Mouse (Mus musculus) MEL (cell line): ENCODE measurements at regions not wholly inside any gene's neighbourhood (a gene's known extent, or its start where the extent isn't known, plus 50 kb on each side); places are given as distances from the start of the nearest gene placed in this dataset.
"Not testable (repeated sequence)": the region's sequence is repeated elsewhere in the genome, so short reads cannot be mapped to it uniquely, and the experiment has no call there.

ENCODE experiments used
- DNase-seq: peaks from one replicate; pipeline ENCODE4 v3.0.0; 2011; ENCODE audit warnings: low read depth, low spot score
- H3K27ac ChIP-seq: 2 replicates; pipeline ENCODE4 v1.5.1; 2012; ENCODE audit warnings: low read depth, mild to moderate bottlenecking, control low read depth, low read length, moderate library complexity; ENCODE audit not compliant: control insufficient read depth
- H3K27me3 ChIP-seq, 2 experiments: fragments of 150-350 bp in 1 of 2; sonication (generic) in 1 of 2; 2 replicates each; pipeline ENCODE4 v1.6.1; 2012; ENCODE audit warnings: low read length in 2 of 2, mild to moderate bottlenecking in 2 of 2, improper control_type of control experiment in 1 of 2, moderate library complexity in 1 of 2; ENCODE audit not compliant: insufficient read depth in 2 of 2, control insufficient read depth in 1 of 2
- H3K36me3 ChIP-seq, 2 experiments: 2 replicates each; pipeline ENCODE4 v1.6.1; 2012 to 2014; ENCODE audit warnings: low read length in 2 of 2, improper control_type of control experiment in 1 of 2, inconsistent platforms in 1 of 2, mild to moderate bottlenecking in 1 of 2; ENCODE audit not compliant: insufficient read depth in 2 of 2, control insufficient read depth in 1 of 2
- H3K4me1 ChIP-seq, 2 experiments: fragments of 150-350 bp in 1 of 2; sonication (generic) in 1 of 2; 2 replicates each; pipeline ENCODE4 v1.6.1; 2012; ENCODE audit warnings: low read length in 2 of 2, improper control_type of control experiment in 1 of 2, mild to moderate bottlenecking in 1 of 2; ENCODE audit not compliant: insufficient read depth in 2 of 2, control insufficient read depth in 1 of 2
- H3K4me3 ChIP-seq, 2 experiments: fragments of 150-350 bp in 1 of 2; sonication (generic) in 1 of 2; 2 replicates each; pipeline ENCODE4 v1.5.1; 2012; ENCODE audit warnings: low read depth in 2 of 2, low read length in 2 of 2, mild to moderate bottlenecking in 2 of 2, moderate library complexity in 2 of 2, control low read depth in 1 of 2, improper control_type of control experiment in 1 of 2; ENCODE audit not compliant: control insufficient read depth in 1 of 2, insufficient read depth in 1 of 2
- H3K79me2 ChIP-seq: 2 replicates; pipeline ENCODE4 v1.6.1; 2012; ENCODE audit warnings: mild to moderate bottlenecking, low read length, moderate library complexity; ENCODE audit not compliant: control insufficient read depth, poor library complexity, insufficient read depth
- H3K9ac ChIP-seq: 2 replicates; pipeline ENCODE4 v1.6.1; 2012; ENCODE audit warnings: low read depth, mild to moderate bottlenecking, control low read depth, low read length, moderate library complexity; ENCODE audit not compliant: control insufficient read depth, poor library complexity, severe bottlenecking
- H3K9me3 ChIP-seq: fragments of 150-350 bp; sonication (generic); replicated peaks from 2 replicates; pipeline ENCODE4 v1.6.1; 2012; ENCODE audit warnings: mild to moderate bottlenecking, low read length, improper control_type of control experiment, moderate library complexity; ENCODE audit not compliant: insufficient read depth
- CHD2 ChIP-seq: IDR thresholded peaks from 2 replicates; pipeline ENCODE4 v1.6.1; 2011; ENCODE audit warnings: low read length, improper control_type of control experiment
- CTCF ChIP-seq, 3 experiments: IDR thresholded peaks in 2 of 3; conservative IDR thresholded peaks in 1 of 3; 2 replicates each; pipeline ENCODE4 v1.5.1; 2011 to 2012; ENCODE audit warnings: low read length in 3 of 3, low read depth in 2 of 3, mild to moderate bottlenecking in 2 of 3, improper control_type of control experiment in 1 of 3, inconsistent platforms in 1 of 3, mixed read lengths in 1 of 3, moderate library complexity in 1 of 3; ENCODE audit not compliant: control insufficient read depth in 1 of 3, insufficient read depth in 1 of 3, poor library complexity in 1 of 3, severe bottlenecking in 1 of 3
- ETS1 ChIP-seq: IDR thresholded peaks from 2 replicates; pipeline ENCODE4 v1.6.1; 2012; ENCODE audit warnings: low read depth, mild to moderate bottlenecking, inconsistent platforms, low read length, improper control_type of control experiment, moderate library complexity
- GABPA ChIP-seq: IDR thresholded peaks from 2 replicates; pipeline ENCODE4 v1.6.1; 2012; ENCODE audit warnings: low read depth, mild to moderate bottlenecking, inconsistent platforms, low read length, improper control_type of control experiment, moderate library complexity
- GATA1 ChIP-seq: IDR thresholded peaks from 2 replicates; pipeline ENCODE4 v1.6.1; 2011; ENCODE audit warnings: low read depth, low read length, improper control_type of control experiment
- HCFC1 ChIP-seq: IDR thresholded peaks from 2 replicates; pipeline ENCODE4 v1.6.1; 2012; ENCODE audit warnings: low read depth, mild to moderate bottlenecking, inconsistent platforms, low read length, improper control_type of control experiment, moderate library complexity
- MAX ChIP-seq: IDR thresholded peaks from 2 replicates; pipeline ENCODE4 v1.6.1; 2011; ENCODE audit warnings: low read length, improper control_type of control experiment
- MEF2A ChIP-seq: IDR thresholded peaks from 2 replicates; pipeline ENCODE4 v1.6.1; 2014; ENCODE audit warnings: low read depth, mild to moderate bottlenecking, inconsistent platforms, low read length, improper control_type of control experiment; ENCODE audit not compliant: poor library complexity, insufficient replicate concordance, severe bottlenecking; ENCODE audit errors: extremely low read depth
- MYB ChIP-seq: IDR thresholded peaks from 2 replicates; pipeline ENCODE4 v1.6.1; 2011; ENCODE audit warnings: mild to moderate bottlenecking, low read depth, low read length, improper control_type of control experiment
- MYC ChIP-seq: IDR thresholded peaks from 2 replicates; pipeline ENCODE4 v1.6.1; 2011; ENCODE audit warnings: low read depth, mild to moderate bottlenecking, low read length, improper control_type of control experiment, moderate library complexity
- NRF1 ChIP-seq: IDR thresholded peaks from 2 replicates; pipeline ENCODE4 v1.6.1; 2014; ENCODE audit warnings: low read depth, mild to moderate bottlenecking, inconsistent platforms, low read length, improper control_type of control experiment, moderate library complexity; ENCODE audit not compliant: poor library complexity, insufficient read depth, severe bottlenecking
- POLR2AphosphoS2 ChIP-seq: IDR thresholded peaks from 2 replicates; pipeline ENCODE4 v1.6.1; 2011; ENCODE audit warnings: low read length, improper control_type of control experiment
- RAD21 ChIP-seq: IDR thresholded peaks from 2 replicates; pipeline ENCODE4 v1.6.1; 2011; ENCODE audit warnings: mild to moderate bottlenecking, low read depth, low read length, improper control_type of control experiment
- RCOR1 ChIP-seq: IDR thresholded peaks from 2 replicates; pipeline ENCODE4 v1.6.1; 2012; ENCODE audit warnings: low read depth, mild to moderate bottlenecking, inconsistent platforms, low read length, improper control_type of control experiment
- SIN3A ChIP-seq: IDR thresholded peaks from 2 replicates; pipeline ENCODE4 v1.6.1; 2012; ENCODE audit warnings: low read length, improper control_type of control experiment, inconsistent platforms
- TAL1 ChIP-seq: IDR thresholded peaks from 2 replicates; pipeline ENCODE4 v1.6.1; 2012; ENCODE audit warnings: mild to moderate bottlenecking, inconsistent platforms, low read length, moderate library complexity, mixed read lengths
- TBP ChIP-seq: IDR thresholded peaks from 2 replicates; pipeline ENCODE4 v1.8.0; 2011; ENCODE audit warnings: low read depth, low read length, improper control_type of control experiment
- TCF12 ChIP-seq: IDR thresholded peaks from 2 replicates; pipeline ENCODE4 v1.6.1; 2014; ENCODE audit warnings: low read depth, mild to moderate bottlenecking, inconsistent platforms, low read length, improper control_type of control experiment, moderate library complexity
- USF1 ChIP-seq: IDR thresholded peaks from 2 replicates; pipeline ENCODE4 v1.6.1; 2014; ENCODE audit warnings: low read depth, mild to moderate bottlenecking, inconsistent platforms, low read length, improper control_type of control experiment, moderate library complexity
- ZMIZ1 ChIP-seq: IDR thresholded peaks from 2 replicates; pipeline ENCODE4 v1.6.1; 2012; ENCODE audit warnings: low read depth, mild to moderate bottlenecking, inconsistent platforms, low read length, improper control_type of control experiment, moderate library complexity
- ZNF384 ChIP-seq: IDR thresholded peaks from 2 replicates; pipeline ENCODE4 v1.6.1; 2012; ENCODE audit warnings: low read depth, mild to moderate bottlenecking, inconsistent platforms, low read length, improper control_type of control experiment

- Histone ChIP-seq H3K9ac (no peak overlapping the region), H3K79me2 (no peaks in the 10 kb centered on the region), H3K27me3 (no peaks in the 10 kb centered on the region), H3K36me3 (no peaks in the 10 kb centered on the region), H3K4me3 (no peak overlapping the region), H3K4me1 (no peaks in the 10 kb centered on the region), H3K9me3 (no peaks in the 10 kb centered on the region), H3K27ac (no peak overlapping the region)
- no peak for DNase-seq
- TF ChIP-seq SIN3A (no peak), TBP (no peak), GABPA (no peak), MYB (no peak), MEF2A (no peak)
Measured at GRCm38 (mm10) chr5:17176771-17177170, 196.2 kb upstream of the Speer4f2 start.

- Histone ChIP-seq H3K9me3 (no peaks in the 10 kb centered on the region), H3K27me3 (no peaks in the 10 kb centered on the region), H3K79me2 (no peaks in the 10 kb centered on the region), H3K27ac (no peak overlapping the region), H3K4me1 (no peaks in the 10 kb centered on the region), H3K9ac (no peak overlapping the region), H3K4me3 (no peak overlapping the region), H3K36me3 (peaks cover 0 to 2% of the 10 kb centered on the region in 2 experiments; a peak in 2 of 4 replicates)
- no peak for DNase-seq
- TF ChIP-seq RCOR1 (no peak), USF1 (no peak), HCFC1 (no peak), ZNF384 (no peak), NRF1 (no peak), TAL1 (no peak), TCF12 (no peak), MYC (no peak)
Measured at GRCm38 (mm10) chr5:17208554-17209283, 164.3 kb upstream of the Speer4f2 start.

- Histone ChIP-seq H3K79me2 (no peaks in the 10 kb centered on the region), H3K27ac (no peak overlapping the region), H3K9me3 (no peaks in the 10 kb centered on the region), H3K4me3 (no peak overlapping the region), H3K4me1 (no peaks in the 10 kb centered on the region), H3K9ac (no peak overlapping the region), H3K36me3 (no peaks in the 10 kb centered on the region), H3K27me3 (no peaks in the 10 kb centered on the region)
- no peak for TF ChIP-seq ZMIZ1
- TF ChIP-seq CTCF (IDR thresholded peaks at IDR 0.05 in 2 of 3, conservative IDR thresholded peaks at IDR 0.05 in 1 of 3; ENCODE audit: control insufficient read depth in 1 of 3, insufficient read depth in 1 of 3, low read depth in 2 of 3, low read length in 3 of 3, poor library complexity in 1 of 3, severe bottlenecking in 1 of 3), result no peak
- TF ChIP-seq POLR2AphosphoS2, result no peak
- no peak for TF ChIP-seq GATA1
- no peak for TF ChIP-seq MYB
- TF ChIP-seq ETS1, result no peak
- TF ChIP-seq MAX, result no peak
- TF ChIP-seq RAD21, result no peak
- no peak for TF ChIP-seq CHD2
- TF ChIP-seq SIN3A, result no peak
- no peak for DNase-seq
Measured at GRCm38 (mm10) chr5:17210723-17211245, 162.2 kb upstream of the Speer4f2 start.

GRCm38 (mm10) chr5:17223542-17223941 is 149.4 kb upstream of the Speer4f2 start:
- not testable (repeated sequence) for H3K27ac ChIP-seq, H3K9ac ChIP-seq, H3K4me1 ChIP-seq, H3K79me2 ChIP-seq, H3K27me3 ChIP-seq, H3K9me3 ChIP-seq, DNase-seq, H3K36me3 ChIP-seq, H3K4me3 ChIP-seq
